Mouse (Mus musculus) liver, embryonic 11.5 days (tissue): Measurements from ENCODE around the gene Ficd. TPM values are rescaled to one million over a fixed set of nuclear protein-coding genes. Genes with fewer than 3 reads are reported as not detected.

ENCODE experiments used
- ATAC-seq: fragments of 200-750 bp; cut with Nextera tagmentation; replicated peaks from 2 replicates; pipeline ENCODE4 v1.8.0; 2017; ENCODE audit warnings: moderate number of reproducible peaks, mild to moderate bottlenecking, moderate TSS enrichment, moderate library complexity; ENCODE audit not compliant: low FRiP score
- DNase-seq: peaks from one replicate; pipeline ENCODE4 v3.0.0-alpha.2; 2017; ENCODE audit warnings: low spot score
- H3K27ac ChIP-seq: fragments of 300-500 bp; sonication (generic); 2 replicates; pipeline ENCODE4 v1.5.1; 2014; ENCODE audit warnings: mild to moderate bottlenecking, low read depth, low read length, control low read depth
- H3K27me3 ChIP-seq: fragments of 300-500 bp; sonication (generic); replicated peaks from 2 replicates; pipeline ENCODE4 v1.6.1; 2014; ENCODE audit warnings: low read length, mixed read lengths; ENCODE audit not compliant: control insufficient read depth, insufficient read depth
- H3K36me3 ChIP-seq: fragments of 300-500 bp; sonication (generic); 2 replicates; pipeline ENCODE4 v1.6.1; 2014; ENCODE audit warnings: mild to moderate bottlenecking, low read length, moderate library complexity, mixed read lengths; ENCODE audit not compliant: control insufficient read depth, insufficient read depth
- H3K4me1 ChIP-seq: fragments of 300-500 bp; sonication (generic); replicated peaks from 2 replicates; pipeline ENCODE4 v1.6.1; 2014; ENCODE audit warnings: low read length, mixed read lengths; ENCODE audit not compliant: control insufficient read depth, insufficient read depth
- H3K4me2 ChIP-seq: fragments of 300-500 bp; sonication (generic); 2 replicates; pipeline ENCODE4 v1.6.1; 2014; ENCODE audit warnings: mild to moderate bottlenecking, control low read depth, moderate library complexity
- H3K4me3 ChIP-seq: fragments of 300-500 bp; sonication (generic); 2 replicates; pipeline ENCODE4 v1.5.1; 2014; ENCODE audit warnings: low read depth, low read length, control low read depth
- H3K9ac ChIP-seq: fragments of 300-500 bp; sonication (generic); 2 replicates; pipeline ENCODE4 v1.6.1; 2014; ENCODE audit warnings: low read depth, low read length, control low read depth
- H3K9me3 ChIP-seq: fragments of 300-500 bp; sonication (generic); 2 replicates; pipeline ENCODE4 v1.6.1; 2016; ENCODE audit warnings: low read length, inconsistent platforms, mixed read lengths; ENCODE audit not compliant: control insufficient read depth
- WGBS: fragments of 180-500 bp; shearing (Covaris S2); extraction: QIAGEN DNeasy Blood & Tissue Kit; methylation state at CpG from one replicate; pipeline ENCODE4 v1.1.7; 2014; 5-methylcytosine and 5-hydroxymethylcytosine counted together
- polyA plus RNA-seq: library from polyadenylated mRNA; unstranded; fragments of >200 nt; fragmentation: Nextera tagmentation; extraction: Ambion mirVana; gene quantifications from 2 replicates; pipeline ENCODE4 v1.2.1, GENCODE M21; 2014

Ficd gene
- polyA plus RNA-seq, 1 experiment from 2014 or later: 3.7 TPM

- Histone ChIP-seq H3K4me3 (no peak overlapping the region), H3K27me3 (no peaks in the 10 kb centered on the region), H3K4me1 (no peaks in the 10 kb centered on the region), H3K9me3 (no peaks in the 10 kb centered on the region), H3K27ac (no peak overlapping the region), H3K36me3 (no peaks in the 10 kb centered on the region), H3K4me2 (no peak overlapping the region), H3K9ac (no peak overlapping the region)
- DNase-seq: no peak
- ATAC-seq: no peak
- 59% methylated on average over 21 of the region's 21 CpGs for WGBS
Observed at GRCm38 (mm10) chr5:113703803-113704585, 31.6 kb upstream of the Ficd start.

DNA sequence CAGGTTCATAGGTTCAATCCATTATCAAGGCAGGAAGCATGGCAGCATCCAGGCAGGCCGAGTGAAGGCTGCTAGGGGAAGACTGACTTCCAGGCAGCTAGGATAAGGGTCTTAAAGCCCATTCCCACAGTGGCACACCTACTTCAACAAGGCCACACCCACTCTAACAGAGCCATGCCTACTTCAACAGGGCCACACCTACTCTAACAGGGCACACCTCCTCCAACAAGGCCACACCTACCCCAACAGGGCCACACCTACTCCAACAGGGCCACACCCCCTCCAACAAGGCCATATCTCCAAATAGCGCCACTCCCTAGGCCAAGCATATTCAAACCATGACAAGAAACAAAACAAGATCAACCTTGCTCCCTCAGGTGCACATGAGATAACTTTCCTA is 22.7 kb upstream of the Ficd start:
- Histone ChIP-seq H3K9me3 (no peaks in the 10 kb centered on the region), H3K4me3 (no peak overlapping the region), H3K36me3 (no peaks in the 10 kb centered on the region), H3K27ac (no peak overlapping the region), H3K4me1 (no peaks in the 10 kb centered on the region), H3K4me2 (no peak overlapping the region), H3K27me3 (no peaks in the 10 kb centered on the region; the same call in 1 of the 2 replicates), H3K9ac (no peak overlapping the region)
- WGBS: 59% methylated on average over 2 of the region's 2 CpGs
- ATAC-seq: no peak
- DNase-seq: no peak

DNA sequence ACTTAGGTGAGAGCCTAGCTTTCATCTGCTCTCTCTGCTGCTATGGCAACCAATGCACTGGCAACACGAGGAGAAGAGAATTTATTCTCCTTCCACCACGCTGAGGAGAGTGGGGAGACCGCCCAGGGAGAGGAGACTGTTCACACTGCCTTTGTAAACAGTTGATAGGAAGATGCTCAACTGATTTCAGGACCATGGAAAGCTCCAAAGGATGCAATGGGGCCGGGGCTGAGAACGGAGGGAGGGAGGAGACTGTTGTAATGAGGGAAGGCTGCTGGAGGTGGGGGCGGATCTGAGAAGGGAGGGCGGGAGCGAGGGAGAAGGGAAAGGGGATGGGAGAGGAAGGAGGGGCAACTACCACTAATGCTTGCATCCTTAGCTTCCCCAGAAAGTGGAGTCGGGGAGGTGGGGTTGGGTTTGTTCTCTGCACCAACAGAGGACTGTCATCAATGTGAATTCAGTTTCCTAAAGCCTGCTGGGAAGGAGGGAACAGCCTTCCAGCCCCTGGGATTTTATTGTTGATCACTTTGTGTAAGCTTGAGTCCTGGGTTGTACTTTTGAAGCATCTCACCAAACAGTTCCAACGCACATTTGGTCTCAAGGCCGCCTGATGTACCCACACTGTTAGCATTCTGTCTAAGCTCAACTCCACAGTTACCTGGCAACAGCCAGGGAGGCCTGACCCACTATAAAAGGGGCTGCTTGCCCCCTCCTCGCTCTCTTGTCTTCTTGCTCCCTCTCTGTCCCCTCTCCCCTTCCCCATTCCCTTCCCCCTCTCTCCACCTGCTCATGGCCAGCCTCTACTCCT is 18.8 kb upstream of the Ficd start:
- Histone ChIP-seq H3K27ac (no peak overlapping the region), H3K4me1 (no peaks in the 10 kb centered on the region), H3K9ac (no peak overlapping the region), H3K36me3 (no peaks in the 10 kb centered on the region), H3K4me2 (no peak overlapping the region), H3K27me3 (no peaks in the 10 kb centered on the region; the same call in 1 of the 2 replicates), H3K9me3 (no peaks in the 10 kb centered on the region), H3K4me3 (no peak overlapping the region)
- WGBS: 10% methylated on average over 11 of the region's 12 CpGs
- DNase-seq (peak; percentile 39), ATAC-seq (no peak)

DNA sequence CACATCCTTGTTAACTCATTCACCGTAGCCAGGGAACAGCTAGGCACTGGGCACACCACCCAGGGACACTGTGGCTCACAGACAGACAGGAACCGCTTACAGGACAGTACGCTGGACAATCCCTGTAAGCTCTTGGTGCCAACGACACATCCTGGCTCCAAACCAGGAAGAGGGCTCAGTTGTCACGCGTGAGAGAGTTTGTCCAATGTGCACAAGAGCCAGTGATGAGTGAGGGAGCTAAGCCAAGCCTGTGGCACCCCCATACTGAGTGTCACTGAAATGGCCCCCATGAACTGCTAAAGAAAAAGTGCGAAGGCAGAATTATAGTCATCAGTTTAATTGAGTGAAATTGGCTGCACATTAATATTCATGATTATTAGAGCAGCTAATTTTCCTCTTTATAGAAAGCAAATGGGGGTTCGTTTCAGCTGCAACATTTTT is 16.4 kb upstream of the Ficd start:
- Histone ChIP-seq H3K27me3 (peaks cover 5% of the 10 kb centered on the region; the same call in 1 of the 2 replicates), H3K9me3 (no peaks in the 10 kb centered on the region), H3K36me3 (no peaks in the 10 kb centered on the region), H3K9ac (no peak overlapping the region), H3K4me2 (no peak overlapping the region), H3K27ac (no peak overlapping the region), H3K4me1 (no peaks in the 10 kb centered on the region), H3K4me3 (no peak overlapping the region)
- ATAC-seq (no peak), DNase-seq (no peak)
- 82% methylated on average over 8 of the region's 8 CpGs for WGBS

DNA sequence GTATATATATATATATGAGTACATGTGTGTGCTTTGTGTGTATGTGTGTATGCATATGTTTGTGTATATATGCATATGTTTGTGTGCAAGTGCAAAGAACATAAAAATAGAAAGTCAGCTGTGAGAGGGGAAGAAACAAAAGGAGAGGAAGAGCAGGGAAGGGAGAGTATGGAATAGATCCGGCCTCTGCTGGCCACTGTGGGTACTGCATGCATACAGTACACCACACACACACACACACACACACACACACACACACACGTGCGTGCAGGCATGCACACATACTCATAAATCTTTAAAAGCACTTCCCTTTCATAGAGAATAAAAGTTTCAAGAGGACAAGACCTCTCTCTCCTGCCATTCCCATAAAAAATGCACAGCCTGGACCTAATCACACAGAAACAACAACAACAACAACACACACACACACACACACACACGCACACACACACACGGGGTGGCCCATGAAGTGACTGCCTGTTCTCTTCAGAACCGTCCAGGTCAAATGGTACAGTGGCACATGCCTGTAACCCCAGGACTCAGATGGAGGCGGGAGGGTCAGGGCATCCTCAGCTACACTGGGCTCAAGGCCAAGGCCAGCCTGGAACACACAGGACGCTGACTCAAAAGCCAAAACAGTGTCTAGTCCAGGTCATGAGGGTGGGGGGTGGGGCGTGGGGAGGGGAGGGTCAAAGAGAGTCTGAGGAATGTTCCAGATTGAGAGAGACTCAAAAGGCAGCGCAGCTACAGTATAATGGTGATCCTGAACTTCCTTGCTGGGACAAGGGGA is 13.2 kb upstream of the Ficd start:
- Histone ChIP-seq H3K9ac (no peak overlapping the region), H3K9me3 (no peaks in the 10 kb centered on the region), H3K27ac (no peak overlapping the region), H3K4me1 (no peaks in the 10 kb centered on the region), H3K4me3 (no peak overlapping the region), H3K36me3 (no peaks in the 10 kb centered on the region), H3K27me3 (peaks cover 8% of the 10 kb centered on the region; the same call in 1 of the 2 replicates), H3K4me2 (no peak overlapping the region)
- WGBS: 77% methylated on average over 10 of the region's 10 CpGs
- DNase-seq: no peak
- no peak for ATAC-seq

GRCm38 (mm10) chr5:113723567-113724237 is 11.9 kb upstream of the Ficd start:
- Histone ChIP-seq H3K27ac (no peak overlapping the region), H3K27me3 (peaks cover 8% of the 10 kb centered on the region; the same call in 1 of the 2 replicates), H3K9me3 (no peaks in the 10 kb centered on the region), H3K36me3 (no peaks in the 10 kb centered on the region), H3K4me2 (no peak overlapping the region), H3K4me1 (no peaks in the 10 kb centered on the region), H3K9ac (no peak overlapping the region), H3K4me3 (no peak overlapping the region)
- WGBS: 27% methylated on average over 8 of the region's 8 CpGs
- DNase-seq (no peak), ATAC-seq (no peak)

DNA sequence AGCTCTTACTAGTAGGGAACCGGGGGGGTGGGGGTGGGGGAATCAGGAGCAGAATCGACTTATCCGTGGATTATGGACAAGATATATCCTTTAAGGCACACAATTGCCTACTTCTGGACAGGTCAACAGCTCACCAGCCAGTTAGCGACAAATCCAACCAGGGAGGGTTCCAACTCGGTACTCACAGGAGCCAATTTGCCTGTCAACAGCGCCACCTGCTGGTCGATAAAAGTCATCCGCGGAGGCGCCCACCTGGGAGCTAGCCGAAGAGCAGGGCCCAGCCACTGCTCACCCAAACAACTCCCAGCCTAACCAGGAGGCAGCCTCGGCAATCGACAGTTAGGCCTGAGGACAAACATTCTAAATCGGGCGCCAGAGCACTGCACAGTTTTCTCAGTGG is 11.2 kb upstream of the Ficd start, which contains the start of gene 1700069L16Rik:
Gene 1700069L16Rik, minus strand, starts transcription at position 327 of the 400 bp plus-strand sequence.
- ATAC-seq: no peak
- H3K27ac ChIP-seq: no peak within 1 kb of the TSS
- H3K4me2 ChIP-seq: no peak within 1 kb of the TSS
- no peaks in the 10 kb centered on the region for H3K36me3 ChIP-seq
- H3K4me1 ChIP-seq: no peaks in the 10 kb centered on the region
- no peak within 1 kb of the TSS for H3K4me3 ChIP-seq
- no peaks in the 10 kb centered on the region for H3K9me3 ChIP-seq
- peak; percentile 75 for DNase-seq
- no peak within 1 kb of the TSS for H3K9ac ChIP-seq
- 3% methylated on average over 15 of the region's 15 CpGs for WGBS
- H3K27me3 ChIP-seq: peaks cover 8% of the 10 kb centered on the region; the same call in 1 of the 2 replicates

DNA sequence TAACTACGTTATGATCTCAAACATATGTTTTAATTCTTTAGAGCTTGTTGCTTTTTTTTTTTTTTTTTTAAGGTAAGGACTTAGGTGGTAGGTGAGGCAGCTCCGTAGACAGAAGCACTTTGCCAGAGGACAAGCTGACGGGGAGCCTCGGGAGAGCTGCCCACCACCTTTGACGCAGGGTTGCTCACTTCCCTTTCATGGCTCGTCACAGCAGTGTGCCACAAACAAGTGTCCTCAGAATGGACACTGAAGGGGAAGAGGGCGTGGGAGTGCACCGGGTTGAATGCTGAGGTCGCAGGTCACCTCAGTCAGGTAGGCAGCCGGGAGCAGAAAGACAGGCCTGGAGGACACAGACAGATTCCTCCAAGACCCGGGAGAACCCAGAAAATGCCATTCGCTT is 10.2 kb upstream of the Ficd start:
- no peaks in the 10 kb centered on the region for H3K4me1 ChIP-seq
- WGBS: 65% methylated on average over 12 of the region's 12 CpGs

More for the DNA sequence above, 10.2 kb upstream of the Ficd start:
- Histone ChIP-seq H3K4me3 (no peak overlapping the region), H3K9ac (no peak overlapping the region), H3K27me3 (peaks cover 8% of the 10 kb centered on the region; the same call in 1 of the 2 replicates), H3K27ac (no peak overlapping the region), H3K36me3 (no peaks in the 10 kb centered on the region), H3K4me2 (no peak overlapping the region), H3K9me3 (no peaks in the 10 kb centered on the region)
- no peak for ATAC-seq
- no peak for DNase-seq
